Mouse (Mus musculus) limb, embryonic 12.5 days (tissue): ENCODE data around the gene Ahnak2. TPM values are rescaled to one million over a fixed set of nuclear protein-coding genes. Genes with fewer than 3 reads are reported as not detected.

Experiments used
- ATAC-seq: fragments of 200-750 bp; cut with Nextera tagmentation; 2 replicates; pipeline ENCODE4 v1.8.0; 2017; ENCODE audit warnings: low read depth, moderate TSS enrichment; ENCODE audit not compliant: insufficient number of reproducible peaks, insufficient read depth, low FRiP score, low TSS enrichment
- H3K27ac ChIP-seq: fragments of 300-500 bp; sonication (generic); 2 replicates; pipeline ENCODE4 v1.5.1; 2016; ENCODE audit warnings: mild to moderate bottlenecking, moderate library complexity
- H3K27me3 ChIP-seq: fragments of 300-500 bp; sonication (generic); 2 replicates; pipeline ENCODE4 v1.6.1; 2016; ENCODE audit warnings: mild to moderate bottlenecking, moderate library complexity
- H3K36me3 ChIP-seq: fragments of 300-500 bp; sonication (generic); 2 replicates; pipeline ENCODE4 v1.6.1; 2016; ENCODE audit warnings: mild to moderate bottlenecking, moderate library complexity
- H3K4me1 ChIP-seq: fragments of 300-500 bp; sonication (generic); replicated peaks from 2 replicates; pipeline ENCODE4 v1.6.1; 2016
- H3K4me2 ChIP-seq: fragments of 300-500 bp; sonication (generic); 2 replicates; pipeline ENCODE4 v1.6.1; 2016; ENCODE audit warnings: mild to moderate bottlenecking, moderate library complexity
- H3K4me3 ChIP-seq: fragments of 300-500 bp; sonication (generic); replicated peaks from 2 replicates; pipeline ENCODE4 v1.5.1; 2016; ENCODE audit warnings: mild to moderate bottlenecking
- H3K9ac ChIP-seq: fragments of 300-500 bp; sonication (generic); replicated peaks from 2 replicates; pipeline ENCODE4 v1.6.1; 2016; ENCODE audit warnings: mild to moderate bottlenecking, moderate library complexity
- H3K9me3 ChIP-seq: fragments of 300-500 bp; sonication (generic); 2 replicates; pipeline ENCODE4 v1.6.1; 2016; ENCODE audit warnings: mild to moderate bottlenecking, moderate library complexity
- WGBS: fragments of 180-500 bp; shearing (Covaris S2); methylation state at CpG from one replicate; pipeline ENCODE4 v1.1.7; 2016; 5-methylcytosine and 5-hydroxymethylcytosine counted together
- microRNA-seq: library from miRNA; unstranded; fragments of <30 nt; microRNA quantifications from one replicate; pipeline ENCODE4, GENCODE M21; 2017
- polyA plus RNA-seq: library from polyadenylated mRNA; unstranded; fragments of >200 nt; fragmentation: Nextera tagmentation; extraction: Ambion mirVana; gene quantifications from 2 replicates; pipeline ENCODE4 v1.2.1, GENCODE M21; 2016

The Ahnak2 gene
- polyA plus RNA-seq, 1 experiment from 2014 or later = 0.26 TPM

DNA sequence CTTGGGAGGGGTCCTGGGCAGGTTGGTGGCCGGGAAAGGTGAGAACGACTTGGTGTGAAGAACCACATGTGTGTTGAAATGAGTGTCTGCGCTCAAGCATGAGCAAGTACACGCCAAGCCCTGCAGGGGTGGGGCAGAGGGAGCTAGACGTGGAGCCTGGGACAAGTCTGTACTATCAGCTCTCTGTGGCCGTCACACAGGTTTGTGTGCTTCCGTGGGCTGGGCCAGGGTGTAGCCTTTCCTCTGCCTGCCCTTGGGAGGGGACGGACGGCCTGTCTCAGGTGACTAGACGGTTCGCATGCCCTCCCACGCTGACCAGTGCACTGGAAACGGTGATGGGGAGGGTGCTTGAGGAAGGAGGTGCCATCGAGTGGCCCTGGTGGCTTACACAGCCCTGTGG is 71.6 kb downstream of the Ahnak2 start:
- Histone ChIP-seq H3K36me3 (peaks cover 83% of the 10 kb centered on the region), H3K27me3 (no peaks in the 10 kb centered on the region; the same call in 1 of the 2 replicates), H3K4me3 (no peak overlapping the region), H3K4me2 (no peak overlapping the region), H3K4me1 (no peaks in the 10 kb centered on the region), H3K27ac (no peak overlapping the region), H3K9me3 (no peaks in the 10 kb centered on the region), H3K9ac (no peak overlapping the region)
- 90% methylated on average over 14 of the region's 14 CpGs for WGBS
- ATAC-seq = no peak

GRCm38 (mm10) chr12:112727801-112728200 is 74.7 kb downstream of the Ahnak2 start:
- no peaks in the 10 kb centered on the region for H3K9me3 ChIP-seq
- H3K9ac ChIP-seq = no peak overlapping the region
- ATAC-seq = no peak
- H3K27ac ChIP-seq = no peak overlapping the region
- peaks cover 11% of the 10 kb centered on the region for H3K27me3 ChIP-seq
- H3K4me2 ChIP-seq = no peak overlapping the region
- H3K4me1 ChIP-seq = peaks cover 14% of the 10 kb centered on the region
- H3K4me3 ChIP-seq = no peak overlapping the region
- H3K36me3 ChIP-seq = peaks cover 61% of the 10 kb centered on the region
- WGBS = 85% methylated on average over 8 of the region's 8 CpGs

DNA sequence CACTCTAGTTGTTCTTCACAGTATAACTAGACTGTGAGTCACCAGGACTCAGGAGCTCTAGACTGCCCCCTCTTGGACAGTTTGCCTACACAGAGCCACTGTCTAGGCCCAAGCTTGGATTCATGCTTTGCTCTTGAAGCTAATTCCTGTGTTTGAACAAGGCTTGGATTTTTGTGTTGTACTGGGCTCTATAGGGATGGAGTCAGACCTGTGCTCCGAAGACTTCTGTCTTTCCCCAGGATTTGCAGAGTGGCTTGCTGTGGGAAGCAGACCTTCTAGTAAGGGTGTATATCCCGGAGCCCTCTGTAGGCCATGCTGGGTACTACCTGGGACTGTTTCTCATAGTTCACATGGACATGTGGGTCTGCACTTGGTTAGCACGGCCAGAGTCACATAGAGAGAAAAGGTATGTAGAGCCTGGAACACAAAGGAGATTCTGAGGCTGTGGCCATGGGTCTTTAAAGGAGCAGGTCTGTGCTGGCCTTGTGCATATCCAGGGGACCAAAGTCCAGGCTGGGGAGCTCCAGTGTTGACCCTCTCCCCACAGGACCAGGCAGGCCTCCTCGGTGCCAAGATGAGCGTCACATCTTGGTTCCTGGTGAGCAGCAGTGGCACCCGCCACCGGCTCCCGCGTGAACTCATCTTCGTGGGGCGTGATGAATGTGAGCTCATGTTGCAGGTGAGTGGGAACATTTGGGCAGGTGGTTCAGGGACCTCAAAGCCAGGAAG is 78.2 kb downstream of the Ahnak2 start:
- Histone ChIP-seq H3K9ac (no peak overlapping the region), H3K27ac (no peak overlapping the region), H3K36me3 (peaks cover 27% of the 10 kb centered on the region), H3K4me1 (peaks cover 32% of the 10 kb centered on the region), H3K4me3 (no peak overlapping the region), H3K9me3 (no peaks in the 10 kb centered on the region), H3K27me3 (peaks cover 34% of the 10 kb centered on the region), H3K4me2 (0 out of 2 replicates have a peak overlapping the region, but pooled peaks have one; percentile 94)
- WGBS = 77% methylated on average over 11 of the region's 11 CpGs
- ATAC-seq = no peak

DNA sequence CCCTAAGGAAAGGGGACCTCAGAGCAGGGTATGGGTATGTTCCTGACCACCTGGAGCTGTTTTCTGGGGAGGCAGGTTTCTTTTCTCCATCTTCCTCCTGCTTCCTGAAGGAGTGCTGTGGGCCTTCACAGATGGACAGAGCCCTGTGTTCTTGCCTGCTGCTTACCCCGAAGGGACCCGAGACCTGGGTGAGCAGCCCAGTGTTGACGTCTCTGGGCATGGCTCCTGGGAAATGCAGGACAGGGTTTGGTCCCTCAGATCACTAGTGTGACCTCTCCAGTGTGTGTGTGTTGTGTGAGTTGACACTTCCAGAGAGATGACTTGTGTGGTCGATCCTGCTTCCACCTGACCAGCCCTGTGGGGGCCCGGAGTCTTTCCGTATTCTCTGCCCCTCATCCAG is 79.0 kb downstream of the Ahnak2 start:
- Histone ChIP-seq H3K4me2 (peak overlapping the region; percentile 94), H3K36me3 (peaks cover 23% of the 10 kb centered on the region), H3K4me1 (peaks cover 40% of the 10 kb centered on the region), H3K27ac (no peak overlapping the region), H3K27me3 (peaks cover 34% of the 10 kb centered on the region), H3K9me3 (no peaks in the 10 kb centered on the region), H3K9ac (peak overlapping the region; percentile 91; the same call in 1 of the 2 replicates), H3K4me3 (peak overlapping the region; percentile 94)
- WGBS = 90% methylated on average over 6 of the region's 6 CpGs
- ATAC-seq = no peak

DNA sequence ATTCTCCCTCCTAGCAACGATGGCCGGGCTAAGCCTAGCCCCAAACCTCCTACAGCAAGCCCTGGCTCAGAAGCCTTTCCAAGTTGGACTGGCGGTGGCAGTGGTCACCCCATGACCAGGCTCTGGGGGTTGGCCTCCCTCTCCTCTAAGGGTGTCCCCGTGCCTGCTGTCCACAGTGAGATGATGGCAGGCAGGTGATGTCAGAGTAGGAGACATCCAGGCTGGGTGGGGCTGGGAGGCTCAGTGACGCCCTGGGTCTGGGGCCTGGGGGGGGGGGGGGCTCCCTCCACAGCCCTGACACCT is 79.5 kb downstream of the Ahnak2 start:
- peak; percentile 40 for ATAC-seq
- Histone ChIP-seq H3K4me2 (peak overlapping the region; percentile 94), H3K4me3 (peak overlapping the region; percentile 94), H3K4me1 (peaks cover 40% of the 10 kb centered on the region), H3K36me3 (peaks cover 23% of the 10 kb centered on the region), H3K9ac (peak overlapping the region; percentile 91), H3K27ac (0 out of 2 replicates have a peak overlapping the region, but pooled peaks have one; percentile 23), H3K27me3 (peaks cover 34% of the 10 kb centered on the region), H3K9me3 (no peaks in the 10 kb centered on the region)
- 10% methylated on average over 5 of the region's 5 CpGs for WGBS

DNA sequence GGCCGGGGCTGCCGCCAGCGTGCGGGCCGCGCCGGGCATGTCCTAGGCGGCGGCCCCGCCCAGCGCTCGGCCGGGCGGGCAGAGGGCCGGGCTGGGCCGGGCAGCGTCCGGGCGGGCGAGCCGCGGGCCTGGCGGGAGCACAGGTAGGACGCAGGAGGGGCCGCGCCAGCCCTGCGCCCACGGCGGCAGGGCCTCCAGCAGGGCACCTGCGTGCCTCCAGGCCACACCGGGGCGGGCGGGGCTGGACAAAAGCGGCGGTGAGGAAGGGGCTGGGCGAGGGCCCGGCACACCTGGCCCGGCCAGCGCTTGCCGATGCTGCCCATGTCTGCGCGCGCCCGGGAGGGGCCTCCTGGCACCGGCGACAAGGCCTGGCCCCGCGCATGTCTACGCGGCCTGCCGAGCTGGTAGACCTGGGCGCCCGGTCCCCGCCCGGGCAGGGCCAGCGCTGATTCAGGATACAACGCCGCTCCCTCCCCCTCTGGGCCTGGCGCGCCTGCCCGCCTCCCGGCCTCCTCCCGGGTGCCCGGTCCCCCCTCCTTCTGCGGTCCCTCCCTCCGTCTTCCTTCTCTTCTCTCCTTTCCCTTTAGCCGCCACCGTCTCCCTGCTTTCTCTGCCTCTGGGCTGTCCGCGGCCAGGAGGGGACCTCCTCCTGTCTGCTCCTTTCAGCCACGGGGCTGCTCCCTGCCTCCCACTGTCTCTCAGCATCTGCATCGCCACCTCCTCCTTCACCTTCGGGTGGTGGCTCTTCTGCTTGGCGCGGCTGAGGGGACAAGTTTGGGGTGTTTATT is 80.0 kb downstream of the Ahnak2 start:
- Histone ChIP-seq H3K9me3 (no peaks in the 10 kb centered on the region), H3K4me3 (peak overlapping the region; percentile 94), H3K9ac (peak overlapping the region; percentile 91), H3K4me2 (peak overlapping the region; percentile 94), H3K27ac (peak overlapping the region; percentile 54; the same call in 1 of the 2 replicates), H3K36me3 (peaks cover 19% of the 10 kb centered on the region), H3K4me1 (peaks cover 40% of the 10 kb centered on the region), H3K27me3 (peaks cover 34% of the 10 kb centered on the region)
- peak; percentile 9; the same call in 1 of the 2 replicates for ATAC-seq
- 0% methylated on average over 58 of the region's 75 CpGs for WGBS

Small RNA genes within 50 kb of the gene (microRNA-seq; reads per million reads assigned to microRNA genes)
- gene Mir6940 = 0.70 reads per million

Other genes with a start within 250 kb of the Ahnak2 start
- gene Inf2, start 213.9 kb downstream of the Ahnak2 start, polyA plus RNA-seq = 2.0 and 2.2 TPM in 2 replicates
- gene Adssl1, start 182.6 kb downstream of the Ahnak2 start, polyA plus RNA-seq = 9.2 and 10.0 TPM in 2 replicates
- 248 and 258 TPM in 2 replicates for gene Siva1, start 158.0 kb downstream of the Ahnak2 start, polyA plus RNA-seq
- 67.0 and 156 TPM in 2 replicates for gene Akt1, start 127.8 kb downstream of the Ahnak2 start, polyA plus RNA-seq
- gene Zbtb42, start 123.8 kb downstream of the Ahnak2 start, polyA plus RNA-seq = 1.4 and 2.7 TPM in 2 replicates
- 17.8 and 18.8 TPM in 2 replicates for gene Cep170b, start 82.2 kb downstream of the Ahnak2 start, polyA plus RNA-seq
- 3.1 and 4.4 TPM in 2 replicates for gene Pld4, start 42.0 kb downstream of the Ahnak2 start, polyA plus RNA-seq
- 9.2 and 9.3 TPM in 2 replicates for gene Clba1, start 6.3 kb upstream of the Ahnak2 start, polyA plus RNA-seq
- 166 TPM in 2 replicates for gene Cdca4, start 26.8 kb upstream of the Ahnak2 start, polyA plus RNA-seq
- gene Gpr132, start 65.6 kb upstream of the Ahnak2 start, polyA plus RNA-seq = 0.08 TPM in 1 of 2 replicates, not detected in the other
- gene Jag2, start 127.1 kb upstream of the Ahnak2 start, polyA plus RNA-seq = 6.4 and 6.8 TPM in 2 replicates
- gene Nudt14, start 139.5 kb upstream of the Ahnak2 start, polyA plus RNA-seq = 81.6 and 95.2 TPM in 2 replicates
- 25.7 and 29.1 TPM in 2 replicates for gene Btbd6, start 173.8 kb upstream of the Ahnak2 start, polyA plus RNA-seq
- gene Brf1, start 198.0 kb upstream of the Ahnak2 start, polyA plus RNA-seq = 76.0 and 83.0 TPM in 2 replicates
- gene Pacs2, start 211.9 kb upstream of the Ahnak2 start, polyA plus RNA-seq = 15.8 and 17.9 TPM in 2 replicates